Mouse (Mus musculus) frontal cortex, adult 2 months (tissue): Measurements from ENCODE around the gene Mrs2. TPM values are rescaled to one million over a fixed set of nuclear protein-coding genes. Genes with fewer than 3 reads are reported as not detected.

Source experiments
- DNase-seq, 2 experiments: peaks; one replicate each; pipeline ENCODE4 v3.0.0; 2022; ENCODE audit warnings: low spot score in 1 of 2; ENCODE audit errors: extremely low spot score in 1 of 2
- polyA plus RNA-seq: library from polyadenylated mRNA; depleted of rRNA; stranded (reverse); fragments of >200 nt; gene quantifications from 2 replicates; pipeline ENCODE4 v1.2.3, GENCODE M21; 2012; rRNA removed

The Mrs2 gene
- 38.1 and 47.1 TPM in 2 replicates for polyA plus RNA-seq

- DNase-seq: peak; percentile 52 to 88
Measured at GRCm38 (mm10) chr13:25019793-25020539, at the start of gene Mrs2. Mrs2 (minus strand) TSS chr13:25020379.

GRCm38 (mm10) chr13:25069765-25070164 lies 49.6 kb upstream of the Mrs2 start:
- DNase-seq: no peak

- DNase-seq: no peak
Measured at GRCm38 (mm10) chr13:25067183-25067582, 47.0 kb upstream of the Mrs2 start.

GRCm38 (mm10) chr13:25066659-25067058 lies 46.5 kb upstream of the Mrs2 start:
- DNase-seq: no peak

GRCm38 (mm10) chr13:25055873-25056667 lies 35.9 kb upstream of the Mrs2 start, which contains the start of gene Dcdc2a:
Dcdc2a (plus strand) TSS chr13:25056004.
- DNase-seq: no peak

GRCm38 (mm10) chr13:25055111-25055554 lies 35.0 kb upstream of the Mrs2 start:
- peak; percentile 38 to 85 for DNase-seq

- no peak for DNase-seq
Measured at GRCm38 (mm10) chr13:25052671-25053070, 32.5 kb upstream of the Mrs2 start.

GRCm38 (mm10) chr13:25039488-25039887 lies 19.3 kb upstream of the Mrs2 start:
- DNase-seq: no peak

- DNase-seq: no peak
Measured at GRCm38 (mm10) chr13:25027114-25027425, 6.9 kb upstream of the Mrs2 start.

- no peak for DNase-seq
Measured at GRCm38 (mm10) chr13:25026409-25027113, 6.4 kb upstream of the Mrs2 start.

GRCm38 (mm10) chr13:25024655-25025054 lies 4.5 kb upstream of the Mrs2 start:
- peak in 1 of 2 experiments; percentile 54 for DNase-seq

GRCm38 (mm10) chr13:25023129-25023528 lies 3.0 kb upstream of the Mrs2 start:
- no peak for DNase-seq

- DNase-seq: no peak
Measured at GRCm38 (mm10) chr13:25022386-25022785, 2.2 kb upstream of the Mrs2 start.

GRCm38 (mm10) chr13:25020540-25020892 lies 337 bp upstream of the Mrs2 start:
- DNase-seq: no peak

- no peak for DNase-seq
Measured at GRCm38 (mm10) chr13:25018316-25018715, 1.9 kb downstream of the Mrs2 start.

- peak in 1 of 2 experiments; percentile 72 for DNase-seq
Measured at GRCm38 (mm10) chr13:25007115-25007514, 13.1 kb downstream of the Mrs2 start.

GRCm38 (mm10) chr13:25002965-25003364 lies 17.2 kb downstream of the Mrs2 start:
- DNase-seq: no peak

GRCm38 (mm10) chr13:24999538-24999937 lies 20.6 kb downstream of the Mrs2 start:
- no peak for DNase-seq

- DNase-seq: no peak
Measured at GRCm38 (mm10) chr13:24993160-24993559, 27.0 kb downstream of the Mrs2 start.

GRCm38 (mm10) chr13:24989006-24989405 lies 31.2 kb downstream of the Mrs2 start:
- no peak for DNase-seq

- peak; percentile 36 to 76 for DNase-seq
Measured at GRCm38 (mm10) chr13:24988391-24988790, 31.8 kb downstream of the Mrs2 start.
